Mouse (Mus musculus) ES-Bruce4 (cell line): ENCODE results near the gene Pnmal2. TPM values are rescaled to one million over a fixed set of nuclear protein-coding genes. Genes with fewer than 3 reads are reported as not detected.

ENCODE experiments used
- H3K27ac ChIP-seq: 2 replicates; pipeline ENCODE4 v1.5.1; 2012; ENCODE audit warnings: low read length, inconsistent platforms; ENCODE audit not compliant: insufficient read depth
- H3K27me3 ChIP-seq: 2 replicates; pipeline ENCODE4 v1.6.1; 2012; ENCODE audit warnings: mild to moderate bottlenecking, low read length, inconsistent platforms; ENCODE audit not compliant: control insufficient read depth, poor library complexity, insufficient read depth, severe bottlenecking
- H3K36me3 ChIP-seq: 2 replicates; pipeline ENCODE4 v1.6.1; 2012; ENCODE audit warnings: inconsistent platforms, mild to moderate bottlenecking, low read length, moderate library complexity; ENCODE audit not compliant: control insufficient read depth, poor library complexity, insufficient read depth, severe bottlenecking
- H3K4me1 ChIP-seq: one replicate; pipeline ENCODE4 v1.8.1; 2011; ENCODE audit warnings: low read length; ENCODE audit not compliant: control insufficient read depth, insufficient read depth
- H3K4me3 ChIP-seq: 2 replicates; pipeline ENCODE4 v1.5.1; 2011; ENCODE audit warnings: low read depth, mild to moderate bottlenecking, low read length
- H3K9ac ChIP-seq: 2 replicates; pipeline ENCODE4 v1.6.1; 2012; ENCODE audit warnings: low read depth, mild to moderate bottlenecking, inconsistent platforms; ENCODE audit not compliant: poor library complexity, severe bottlenecking
- H3K9me3 ChIP-seq: replicated peaks from 2 replicates; pipeline ENCODE4 v1.6.1; 2012; ENCODE audit warnings: mild to moderate bottlenecking, low read length, inconsistent platforms; ENCODE audit not compliant: control insufficient read depth, poor library complexity, insufficient read depth, severe bottlenecking
- CTCF ChIP-seq: IDR thresholded peaks from one replicate; pipeline ENCODE4 v1.8.1; 2011; ENCODE audit warnings: low read depth, low read length
- EP300 ChIP-seq: IDR thresholded peaks from 2 replicates; pipeline ENCODE4 v1.6.1; 2011; ENCODE audit warnings: low read depth, low read length; ENCODE audit not compliant: insufficient read depth
- POLR2A ChIP-seq: IDR thresholded peaks from one replicate; pipeline ENCODE4 v1.8.1; 2011; ENCODE audit warnings: low read length; ENCODE audit not compliant: insufficient read depth
- polyA plus RNA-seq: library from polyadenylated mRNA; stranded (reverse); fragments of >200 nt; gene quantifications from 2 replicates; pipeline ENCODE4 v1.2.4, GENCODE M21; 2011; ENCODE audit warnings: low read depth; ENCODE audit not compliant: missing spikeins, insufficient read depth, insufficient read length

Pnmal2 gene
- polyA plus RNA-seq, 1 experiment, result 1.5 TPM

DNA sequence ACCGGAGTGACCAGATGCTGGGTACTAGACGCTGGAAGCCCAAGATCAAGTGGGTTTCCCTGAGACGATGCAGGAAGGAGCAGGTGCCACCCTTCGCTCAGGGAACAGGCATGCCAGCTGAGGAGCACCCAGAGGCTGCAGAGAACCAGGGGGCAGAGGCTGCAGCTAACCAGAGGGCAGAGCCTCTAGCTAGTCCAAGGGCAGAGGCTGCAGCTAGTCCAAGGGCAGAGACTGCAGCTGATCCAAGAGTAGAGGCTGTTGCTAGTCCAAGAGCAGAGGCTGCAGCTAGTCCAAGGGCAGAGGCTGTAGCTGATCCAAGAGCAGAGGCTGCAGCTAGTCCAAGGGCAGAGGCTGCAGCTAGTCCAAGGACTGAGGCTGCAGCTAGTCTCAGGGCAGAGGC lies 50.9 kb downstream of the Pnmal2 start:
- Histone ChIP-seq H3K36me3 (no peaks in the 10 kb centered on the region), H3K27me3 (no peaks in the 10 kb centered on the region), H3K4me3 (no peak overlapping the region), H3K9me3 (no peaks in the 10 kb centered on the region), H3K27ac (no peak overlapping the region), H3K9ac (no peak overlapping the region), H3K4me1 (peaks cover 3% of the 10 kb centered on the region)
- TF ChIP-seq CTCF, result no peak
- no peak for TF ChIP-seq POLR2A
- TF ChIP-seq EP300, result no peak

Other genes with a start within 250 kb of the Pnmal2 start
- not detected in 2 replicates for gene Ceacam9, start 222.8 kb upstream of the Pnmal2 start, polyA plus RNA-seq
- 88.3 and 91.5 TPM in 2 replicates for gene Ap2s1, start 206.3 kb upstream of the Pnmal2 start, polyA plus RNA-seq
- gene Slc1a5, start 163.3 kb upstream of the Pnmal2 start, polyA plus RNA-seq, result 101 and 108 TPM in 2 replicates
- 53.5 and 55.5 TPM in 2 replicates for gene Strn4, start 128.8 kb upstream of the Pnmal2 start, polyA plus RNA-seq
- 14.7 and 17.4 TPM in 2 replicates for gene Fkrp, start 128.0 kb upstream of the Pnmal2 start, polyA plus RNA-seq
- 18.4 and 18.5 TPM in 2 replicates for gene Prkd2, start 101.8 kb upstream of the Pnmal2 start, polyA plus RNA-seq
- 19.2 and 20.8 TPM in 2 replicates for gene Dact3, start 69.4 kb upstream of the Pnmal2 start, polyA plus RNA-seq
- 4.5 and 4.6 TPM in 2 replicates for gene Gng8, start 52.9 kb upstream of the Pnmal2 start, polyA plus RNA-seq
- not detected in 2 replicates for gene Ptgir, start 38.2 kb upstream of the Pnmal2 start, polyA plus RNA-seq
- 358 and 368 TPM in 2 replicates for gene Calm3, start 20.6 kb upstream of the Pnmal2 start, polyA plus RNA-seq
- gene Pnmal1, start 15.0 kb downstream of the Pnmal2 start, polyA plus RNA-seq, result not detected in 2 replicates
- 1.1 and 1.2 TPM in 2 replicates for gene Gm42372, start 38.4 kb downstream of the Pnmal2 start, polyA plus RNA-seq
- 4.2 and 4.4 TPM in 2 replicates for gene Ccdc8, start 48.0 kb downstream of the Pnmal2 start, polyA plus RNA-seq
- 106 and 107 TPM in 2 replicates for gene Ppp5c, start 83.2 kb downstream of the Pnmal2 start, polyA plus RNA-seq
- gene Hif3a, start 117.7 kb downstream of the Pnmal2 start, polyA plus RNA-seq, result 11.9 and 14.0 TPM in 2 replicates
- gene Psg16, start 129.4 kb downstream of the Pnmal2 start, polyA plus RNA-seq, result 0.29 and 3.3 TPM in 2 replicates
- gene Ceacam3, start 205.6 kb downstream of the Pnmal2 start, polyA plus RNA-seq, result 0.41 and 0.73 TPM in 2 replicates